Mouse (Mus musculus) ovary, postnatal 36 days (tissue): Measurements from ENCODE around the gene Slc19a1.

Experiments used
- DNase-seq: peaks from one replicate; pipeline ENCODE4 v3.0.0; 2022; ENCODE audit warnings: low spot score, mixed read lengths

Slc19a1 gene

GRCm38 (mm10) chr10:77093817-77094216 lies 61.8 kb downstream of the Slc19a1 start:
- DNase-seq, result no peak

GRCm38 (mm10) chr10:77095666-77096065 lies 63.6 kb downstream of the Slc19a1 start:
- DNase-seq, result no peak

- no peak for DNase-seq
These were observed 65.2 kb downstream of the Slc19a1 start for GRCm38 (mm10) chr10:77097006-77097889.

- no peak for DNase-seq
These were observed 65.8 kb downstream of the Slc19a1 start for GRCm38 (mm10) chr10:77097890-77098200.

- no peak for DNase-seq
These were observed 66.6 kb downstream of the Slc19a1 start for GRCm38 (mm10) chr10:77098619-77099018.

- no peak for DNase-seq
These were observed 67.7 kb downstream of the Slc19a1 start for GRCm38 (mm10) chr10:77099777-77100176.

GRCm38 (mm10) chr10:77103689-77104088 lies 71.6 kb downstream of the Slc19a1 start:
- no peak for DNase-seq

GRCm38 (mm10) chr10:77104327-77104726 lies 72.3 kb downstream of the Slc19a1 start:
- no peak for DNase-seq

GRCm38 (mm10) chr10:77108106-77108505 lies 76.1 kb downstream of the Slc19a1 start:
- no peak for DNase-seq

- DNase-seq, result no peak
These were observed 78.0 kb downstream of the Slc19a1 start for GRCm38 (mm10) chr10:77110010-77110409.
